Mouse (Mus musculus): ENCODE results near the gene Fam129b.

DNA sequence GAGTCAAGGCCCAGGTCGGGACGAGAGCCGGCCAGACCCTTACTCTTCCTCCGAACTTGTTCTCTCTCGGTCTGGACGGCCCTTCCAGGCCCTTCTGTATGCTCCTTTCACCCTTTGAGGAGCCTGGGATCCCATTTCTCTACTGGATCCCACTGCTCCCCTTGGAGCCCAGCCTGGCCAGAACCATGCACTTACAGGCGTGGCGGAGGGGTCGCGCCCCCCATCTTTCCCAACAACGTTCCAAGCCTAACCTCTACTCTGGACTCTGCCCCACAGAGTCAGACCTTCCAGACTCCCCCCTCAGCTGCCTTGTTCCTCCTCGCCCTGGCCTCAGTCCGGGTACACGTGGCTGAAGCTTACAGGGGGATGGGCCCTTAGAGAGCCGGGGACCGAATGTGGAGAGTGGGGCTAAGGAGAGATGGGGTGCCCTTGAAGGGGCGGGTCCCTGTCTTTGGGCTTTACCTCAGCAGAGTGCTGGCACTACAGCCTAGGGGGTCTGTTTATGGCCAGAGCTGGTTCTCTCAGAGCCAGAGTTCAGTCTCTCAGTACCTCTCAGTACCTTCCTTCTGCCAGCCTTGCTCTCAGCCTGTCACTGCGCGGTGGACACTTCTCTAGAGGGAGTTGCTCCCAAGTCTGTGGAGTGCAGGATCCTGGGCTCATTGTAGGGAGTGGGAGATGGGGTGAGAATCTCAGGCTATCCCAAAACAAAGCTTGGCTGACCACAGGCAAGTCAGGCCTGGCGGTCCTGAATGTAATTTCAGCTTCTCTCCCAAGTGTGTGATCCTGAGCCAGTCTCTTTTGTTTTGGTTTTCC lies 782 bp downstream of the Fam129b start:
- TF ChIP-seq CTCF (IDR thresholded peaks at IDR 0.05; ENCODE audit: borderline replicate concordance, extremely low read depth, insufficient read depth, insufficient read length) (no peak), POLR2A (IDR thresholded peaks at IDR 0.05; ENCODE audit: borderline replicate concordance, extremely low read depth, insufficient read depth, insufficient read length, poor library complexity, severe bottlenecking) (no peak)
